Mouse (Mus musculus): Measurements from ENCODE around the gene Rps6. TPM values are rescaled to one million over a fixed set of nuclear protein-coding genes. Genes with fewer than 3 reads are reported as not detected.

The Rps6 gene
- total and polyA plus RNA-seq, 2 experiments from 2014 or later, result 342 to 1,164 TPM

- peak; percentile 69 for DNase-seq
- TF ChIP-seq CTCF (IDR thresholded peaks at IDR 0.05; ENCODE audit: low read depth), result peak; percentile 76
- 81% methylated on average over 2 of the region's 2 CpGs for WGBS
Observed at GRCm38 (mm10) chr4:86823169-86823568, 34.0 kb downstream of the Rps6 start.

GRCm38 (mm10) chr4:86814850-86815249 is 42.4 kb downstream of the Rps6 start:
- no peaks in the 10 kb centered on the region for H3K36me3 ChIP-seq (ENCODE audit: insufficient read depth)
- ATAC-seq, result no peak
- no peak for DNase-seq
- H3K4me1 ChIP-seq (ENCODE audit: insufficient read depth), result no peaks in the 10 kb centered on the region
- WGBS, result 95% methylated on average over 2 of the region's 3 CpGs
- H3K9me3 ChIP-seq (ENCODE audit: low read length), result no peaks in the 10 kb centered on the region
- H3K27ac ChIP-seq (ENCODE audit: low read depth, low read length), result no peak overlapping the region
- no peak for TF ChIP-seq CTCF (IDR thresholded peaks at IDR 0.05; ENCODE audit: low read depth)
- H3K4me2 ChIP-seq (ENCODE audit: low read depth), result no peak overlapping the region
- no peak overlapping the region for H3K9ac ChIP-seq
- H3K27me3 ChIP-seq (ENCODE audit: insufficient read depth, low read length), result no peaks in the 10 kb centered on the region
- H3K4me3 ChIP-seq (ENCODE audit: low read depth, low read length), result no peak overlapping the region

More at GRCm38 (mm10) chr4:86823169-86823568, 34.0 kb downstream of the Rps6 start:
- Histone ChIP-seq H3K27ac (ENCODE audit: low read depth, low read length) (no peak overlapping the region), H3K9ac (no peak overlapping the region), H3K36me3 (ENCODE audit: insufficient read depth) (peaks cover 21% of the 10 kb centered on the region), H3K4me1 (ENCODE audit: insufficient read depth) (no peaks in the 10 kb centered on the region), H3K4me2 (ENCODE audit: low read depth) (no peak overlapping the region), H3K27me3 (ENCODE audit: insufficient read depth, low read length) (no peaks in the 10 kb centered on the region), H3K9me3 (ENCODE audit: low read length) (no peaks in the 10 kb centered on the region), H3K4me3 (ENCODE audit: low read depth, low read length) (no peak overlapping the region)
- ATAC-seq, result peak; percentile 59; the same call in 1 of the 2 replicates

- Histone ChIP-seq H3K27ac (ENCODE audit: low read depth, low read length) (no peak overlapping the region), H3K4me3 (ENCODE audit: low read depth, low read length) (no peak overlapping the region), H3K36me3 (ENCODE audit: insufficient read depth) (peaks cover 4% of the 10 kb centered on the region; the same call in 1 of the 2 replicates), H3K4me1 (ENCODE audit: insufficient read depth) (no peaks in the 10 kb centered on the region), H3K9ac (no peak overlapping the region), H3K4me2 (ENCODE audit: low read depth) (no peak overlapping the region), H3K27me3 (ENCODE audit: insufficient read depth, low read length) (no peaks in the 10 kb centered on the region), H3K9me3 (ENCODE audit: low read length) (no peaks in the 10 kb centered on the region)
- WGBS, result 61% methylated on average over 2 of the region's 2 CpGs
- no peak for ATAC-seq
- peak; percentile 48 for TF ChIP-seq CTCF (IDR thresholded peaks at IDR 0.05; ENCODE audit: low read depth)
- DNase-seq, result peak; percentile 16
Observed at GRCm38 (mm10) chr4:86810604-86811003, 46.6 kb downstream of the Rps6 start.

Other genes with a start within 250 kb of the Rps6 start
- 5.5 and 11.4 TPM in 2 replicates for gene Haus6, start 245.4 kb downstream of the Rps6 start, total RNA-seq (2014; rRNA removed)
- 3.7 and 4.3 TPM in 2 replicates for gene Haus6, start 245.4 kb downstream of the Rps6 start, polyA plus RNA-seq (2015; fragmentation: Nextera tagmentation; extraction: Ambion mirVana)
- 32.7 and 35.5 TPM in 2 replicates for gene Plin2, start 187.4 kb downstream of the Rps6 start, total RNA-seq (2014; rRNA removed)
- gene Plin2, start 187.4 kb downstream of the Rps6 start, polyA plus RNA-seq (2015; fragmentation: Nextera tagmentation; extraction: Ambion mirVana), result 35.5 and 36.2 TPM in 2 replicates
- 11.6 and 28.7 TPM in 2 replicates for gene Dennd4c, start 108.9 kb downstream of the Rps6 start, total RNA-seq (2014; rRNA removed)
- gene Dennd4c, start 108.9 kb downstream of the Rps6 start, polyA plus RNA-seq (2015; fragmentation: Nextera tagmentation; extraction: Ambion mirVana), result 0.89 and 1.9 TPM in 2 replicates
- gene Acer2, start 17.0 kb upstream of the Rps6 start, total RNA-seq (2014; rRNA removed), result 6.5 and 9.6 TPM in 2 replicates
- 8.1 and 11.4 TPM in 2 replicates for gene Acer2, start 17.0 kb upstream of the Rps6 start, polyA plus RNA-seq (2015; fragmentation: Nextera tagmentation; extraction: Ambion mirVana)

Data from forebrain, postnatal 0 days (tissue).